Mouse (Mus musculus) neural tube, embryonic 13.5 days (tissue): ENCODE data around the gene Birc2. TPM values are rescaled to one million over a fixed set of nuclear protein-coding genes. Genes with fewer than 3 reads are reported as not detected.
A peak's percentile ranks its signal among the peaks of the same experiment; 100 is the strongest.

ENCODE experiments used
- ATAC-seq: fragments of 200-750 bp; cut with Nextera tagmentation; 2 replicates; pipeline ENCODE4 v1.8.0; 2017; ENCODE audit warnings: low read depth, mild to moderate bottlenecking, moderate TSS enrichment, moderate library complexity
- H3K27ac ChIP-seq: fragments of 300-500 bp; sonication (generic); replicated peaks from 2 replicates; pipeline ENCODE4 v1.5.1; 2015; ENCODE audit warnings: moderate library complexity, mild to moderate bottlenecking, inconsistent platforms
- H3K27me3 ChIP-seq: fragments of 300-500 bp; sonication (generic); 2 replicates; pipeline ENCODE4 v1.6.1; 2015; ENCODE audit warnings: mild to moderate bottlenecking, inconsistent platforms
- H3K36me3 ChIP-seq: fragments of 300-500 bp; sonication (generic); 2 replicates; pipeline ENCODE4 v1.6.1; 2015; ENCODE audit warnings: mild to moderate bottlenecking, inconsistent platforms
- H3K4me1 ChIP-seq: fragments of 300-500 bp; sonication (generic); replicated peaks from 2 replicates; pipeline ENCODE4 v1.6.1; 2015; ENCODE audit warnings: inconsistent platforms
- H3K4me2 ChIP-seq: fragments of 300-500 bp; sonication (generic); 2 replicates; pipeline ENCODE4 v1.6.1; 2015; ENCODE audit warnings: inconsistent platforms, mild to moderate bottlenecking, moderate library complexity
- H3K4me3 ChIP-seq: fragments of 300-500 bp; sonication (generic); 2 replicates; pipeline ENCODE4 v1.5.1; 2015; ENCODE audit warnings: mild to moderate bottlenecking, inconsistent platforms
- H3K9ac ChIP-seq: fragments of 300-500 bp; sonication (generic); 2 replicates; pipeline ENCODE4 v1.6.1; 2015; ENCODE audit warnings: moderate library complexity, mild to moderate bottlenecking, inconsistent platforms
- H3K9me3 ChIP-seq: fragments of 300-500 bp; sonication (generic); 2 replicates; pipeline ENCODE4 v1.6.1; 2016; ENCODE audit warnings: inconsistent platforms
- WGBS: fragments of 180-500 bp; shearing (Covaris S2); methylation state at CpG from one replicate; pipeline ENCODE4 v1.1.7; 2015; 5-methylcytosine and 5-hydroxymethylcytosine counted together
- microRNA-seq: library from miRNA; unstranded; fragments of <30 nt; microRNA quantifications from one replicate; pipeline ENCODE4, GENCODE M21; 2016
- polyA plus RNA-seq: library from polyadenylated mRNA; unstranded; fragments of >200 nt; fragmentation: Nextera tagmentation; extraction: Ambion mirVana; gene quantifications from 2 replicates; pipeline ENCODE4 v1.2.1, GENCODE M21; 2015

Gene Birc2
- polyA plus RNA-seq, 1 experiment from 2014 or later, result 38.6 TPM

- Histone ChIP-seq H3K9ac (no peak overlapping the region), H3K36me3 (peaks cover 7% of the 10 kb centered on the region; the same call in 1 of the 2 replicates), H3K27ac (no peak overlapping the region), H3K27me3 (no peaks in the 10 kb centered on the region), H3K4me3 (no peak overlapping the region), H3K4me2 (no peak overlapping the region), H3K9me3 (no peaks in the 10 kb centered on the region), H3K4me1 (no peaks in the 10 kb centered on the region)
- WGBS, result 100% methylated on average over 1 of the region's 1 CpGs
- ATAC-seq, result no peak
These were observed 59.2 kb downstream of the Birc2 start for GRCm38 (mm10) chr9:7777652-7778051.

DNA sequence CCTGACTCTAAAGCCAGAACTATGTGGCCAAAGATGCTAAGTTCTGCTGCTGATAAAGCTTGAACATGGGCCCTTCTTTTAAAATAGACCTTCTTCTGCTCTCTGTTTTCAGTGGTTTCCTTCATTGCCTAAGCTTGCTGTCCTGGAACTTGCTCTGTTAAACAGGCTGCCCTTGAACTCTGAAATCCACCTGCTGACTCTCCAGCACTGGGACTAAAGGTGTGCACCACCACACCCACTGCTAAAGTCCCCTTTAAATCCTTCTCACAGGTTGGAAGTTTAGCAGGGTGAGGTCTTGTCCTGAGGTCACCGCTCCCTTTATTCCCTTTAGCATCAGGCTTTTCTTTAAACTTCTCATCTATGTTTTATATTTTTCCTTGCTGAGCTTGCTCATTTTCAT lies 59.9 kb downstream of the Birc2 start:
- 100% methylated on average over 1 of the region's 1 CpGs for WGBS
- Histone ChIP-seq H3K4me1 (no peaks in the 10 kb centered on the region), H3K4me3 (no peak overlapping the region), H3K36me3 (peaks cover 7% of the 10 kb centered on the region; the same call in 1 of the 2 replicates), H3K9me3 (no peaks in the 10 kb centered on the region), H3K27ac (no peak overlapping the region), H3K4me2 (no peak overlapping the region), H3K27me3 (no peaks in the 10 kb centered on the region), H3K9ac (no peak overlapping the region)
- ATAC-seq, result no peak

DNA sequence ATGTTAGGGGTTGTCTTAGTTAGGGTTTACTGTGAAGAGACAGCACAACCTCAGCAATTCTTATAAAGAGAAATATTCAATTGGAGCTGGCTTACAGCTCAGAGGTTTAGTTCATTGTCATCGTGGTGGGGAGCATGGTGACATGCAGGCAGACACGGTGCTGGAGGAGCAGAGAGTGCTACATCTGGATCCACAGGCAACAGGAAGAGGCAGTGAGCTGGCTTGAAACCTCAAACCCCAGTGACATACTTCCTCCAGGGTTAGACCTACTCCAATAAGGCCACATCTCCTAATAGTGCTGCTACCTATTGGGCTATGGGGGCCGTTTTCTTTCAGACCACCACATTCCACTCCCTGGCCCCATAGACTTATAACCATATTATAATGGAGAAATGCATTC lies 60.9 kb downstream of the Birc2 start:
- ATAC-seq, result no peak
- Histone ChIP-seq H3K9me3 (no peaks in the 10 kb centered on the region), H3K4me2 (no peak overlapping the region), H3K9ac (no peak overlapping the region), H3K4me3 (no peak overlapping the region), H3K4me1 (no peaks in the 10 kb centered on the region), H3K27me3 (no peaks in the 10 kb centered on the region), H3K27ac (no peak overlapping the region), H3K36me3 (peaks cover 7% of the 10 kb centered on the region; the same call in 1 of the 2 replicates)
- WGBS, result 92% methylated on average over 3 of the region's 3 CpGs

- Histone ChIP-seq H3K36me3 (peaks cover 13% of the 10 kb centered on the region), H3K9me3 (no peaks in the 10 kb centered on the region), H3K27ac (no peak overlapping the region), H3K9ac (no peak overlapping the region), H3K4me1 (no peaks in the 10 kb centered on the region), H3K4me2 (no peak overlapping the region), H3K27me3 (no peaks in the 10 kb centered on the region), H3K4me3 (no peak overlapping the region)
- WGBS, result 93% methylated on average over 2 of the region's 2 CpGs
- ATAC-seq, result no peak
These were observed 61.9 kb downstream of the Birc2 start for GRCm38 (mm10) chr9:7775011-7775410.

DNA sequence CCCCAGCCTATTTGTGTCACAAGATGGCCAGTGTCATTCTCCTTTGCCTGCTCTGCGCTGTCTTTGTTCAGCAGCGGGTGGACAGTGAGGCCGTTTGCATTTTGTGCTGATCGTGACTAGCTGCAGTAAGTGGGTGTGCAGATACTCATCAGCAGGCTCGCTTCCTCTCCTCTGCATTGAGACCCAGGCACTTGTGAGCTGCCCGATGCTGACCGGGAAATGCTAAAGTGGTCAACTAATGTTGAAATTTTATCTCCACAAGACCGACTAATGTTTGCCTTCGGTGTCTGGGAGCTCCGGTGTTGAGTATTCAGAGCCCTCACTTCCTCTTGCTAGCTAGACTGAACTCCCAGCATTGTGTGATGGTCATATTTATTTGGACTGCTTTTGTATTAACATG lies 62.3 kb downstream of the Birc2 start:
- no peaks in the 10 kb centered on the region for H3K9me3 ChIP-seq
- ATAC-seq, result no peak
- no peaks in the 10 kb centered on the region for H3K27me3 ChIP-seq
- 93% methylated on average over 10 of the region's 10 CpGs for WGBS
- H3K36me3 ChIP-seq, result peaks cover 18% of the 10 kb centered on the region
- H3K4me2 ChIP-seq, result no peak overlapping the region
- no peak overlapping the region for H3K27ac ChIP-seq
- H3K4me1 ChIP-seq, result no peaks in the 10 kb centered on the region
- H3K4me3 ChIP-seq, result no peak overlapping the region
- H3K9ac ChIP-seq, result no peak overlapping the region

DNA sequence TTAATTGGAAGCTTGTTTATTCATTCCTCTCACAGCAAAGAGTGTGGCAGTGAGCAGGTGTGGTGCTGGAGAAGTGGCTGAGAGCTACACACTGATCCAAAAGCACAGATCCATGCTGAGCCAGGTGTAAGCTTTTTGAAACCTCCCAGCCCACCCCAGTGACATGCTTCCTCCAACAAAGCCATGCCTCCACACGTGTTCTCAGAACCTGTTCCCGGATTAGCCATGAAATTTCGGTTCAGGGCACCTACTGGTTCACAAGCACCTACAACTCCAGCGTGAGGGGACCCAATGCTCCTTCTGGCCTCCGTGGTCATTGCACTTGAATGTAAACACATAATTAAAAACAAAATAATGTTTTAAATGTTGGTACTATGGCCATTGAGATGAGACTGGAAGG lies 63.2 kb downstream of the Birc2 start:
- Histone ChIP-seq H3K4me2 (no peak overlapping the region), H3K9me3 (no peaks in the 10 kb centered on the region), H3K9ac (no peak overlapping the region), H3K27ac (no peak overlapping the region), H3K27me3 (no peaks in the 10 kb centered on the region), H3K36me3 (peaks cover 18% of the 10 kb centered on the region), H3K4me1 (no peaks in the 10 kb centered on the region), H3K4me3 (no peak overlapping the region)
- no peak for ATAC-seq
- WGBS, result 95% methylated on average over 5 of the region's 5 CpGs

DNA sequence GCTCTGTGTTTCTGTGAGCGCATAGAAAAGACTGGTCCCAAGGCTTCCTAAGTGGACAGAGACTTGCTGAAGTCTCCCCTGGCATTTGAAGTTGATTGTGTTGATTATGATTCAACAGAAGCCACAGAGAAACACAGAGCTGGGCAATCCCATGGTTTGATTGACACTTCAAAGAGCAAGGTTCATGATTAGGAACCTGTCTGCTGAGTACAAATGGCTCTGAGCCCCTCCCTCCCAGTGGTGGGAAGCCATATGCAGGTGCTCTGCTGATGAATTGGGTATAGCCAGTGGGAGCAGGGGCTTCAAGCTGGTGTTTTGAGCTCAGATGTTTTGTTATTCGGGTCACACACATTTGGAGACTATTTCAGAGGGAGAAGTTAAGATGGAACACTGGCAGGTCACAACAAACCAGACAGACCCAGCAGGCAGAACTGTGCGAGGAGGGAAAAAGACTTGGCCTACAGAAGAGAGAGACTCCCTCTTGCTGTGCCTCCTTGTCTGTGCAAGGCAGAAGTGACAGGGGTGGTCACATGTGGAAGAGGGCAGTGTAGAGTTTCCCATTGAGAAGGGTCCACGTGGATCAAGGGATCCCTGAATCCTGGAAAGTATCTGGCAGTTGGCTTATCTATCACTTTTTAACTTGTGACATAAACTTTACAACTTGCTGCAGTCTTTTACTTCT lies 64.0 kb downstream of the Birc2 start:
- ATAC-seq, result no peak
- Histone ChIP-seq H3K27me3 (no peaks in the 10 kb centered on the region), H3K9ac (no peak overlapping the region), H3K4me1 (peaks cover 2% of the 10 kb centered on the region), H3K4me2 (no peak overlapping the region), H3K9me3 (no peaks in the 10 kb centered on the region), H3K36me3 (peaks cover 18% of the 10 kb centered on the region), H3K27ac (no peak overlapping the region), H3K4me3 (no peak overlapping the region)
- WGBS, result 81% methylated on average over 4 of the region's 4 CpGs

- H3K27me3 ChIP-seq, result no peaks in the 10 kb centered on the region
- H3K9ac ChIP-seq, result no peak overlapping the region
- H3K27ac ChIP-seq, result no peak overlapping the region
- H3K9me3 ChIP-seq, result no peaks in the 10 kb centered on the region
- peaks cover 8% of the 10 kb centered on the region for H3K4me1 ChIP-seq
- no peak overlapping the region for H3K4me3 ChIP-seq
- H3K4me2 ChIP-seq, result no peak overlapping the region
- WGBS, result 95% methylated on average over 2 of the region's 2 CpGs
- H3K36me3 ChIP-seq, result peaks cover 18% of the 10 kb centered on the region
- no peak for ATAC-seq
These were observed 64.5 kb downstream of the Birc2 start for GRCm38 (mm10) chr9:7772361-7772760.

- peaks cover 18% of the 10 kb centered on the region for H3K36me3 ChIP-seq
- no peak for ATAC-seq
- H3K4me2 ChIP-seq, result no peak overlapping the region
- H3K4me3 ChIP-seq, result no peak overlapping the region
- H3K9me3 ChIP-seq, result no peaks in the 10 kb centered on the region
- H3K9ac ChIP-seq, result no peak overlapping the region
- no peak overlapping the region for H3K27ac ChIP-seq
- no peaks in the 10 kb centered on the region for H3K27me3 ChIP-seq
- H3K4me1 ChIP-seq, result peaks cover 24% of the 10 kb centered on the region
- 92% methylated on average over 5 of the region's 5 CpGs for WGBS
These were observed 67.4 kb downstream of the Birc2 start for GRCm38 (mm10) chr9:7769491-7769890.

GRCm38 (mm10) chr9:7769081-7769480 lies 67.8 kb downstream of the Birc2 start:
- no peaks in the 10 kb centered on the region for H3K27me3 ChIP-seq
- H3K9me3 ChIP-seq, result no peaks in the 10 kb centered on the region
- ATAC-seq, result no peak
- H3K36me3 ChIP-seq, result peaks cover 18% of the 10 kb centered on the region
- H3K9ac ChIP-seq, result no peak overlapping the region
- whole genome bisulfite sequencing, result 63% methylated on average over 4 of the region's 4 CpGs
- H3K4me3 ChIP-seq, result no peak overlapping the region
- H3K4me1 ChIP-seq, result peaks cover 27% of the 10 kb centered on the region
- H3K4me2 ChIP-seq, result no peak overlapping the region
- H3K27ac ChIP-seq, result no peak overlapping the region

Small RNA genes lying within 50 kb of the gene (microRNA-seq; reads per million reads assigned to microRNA genes)
- gene Mir5618, result 2.2 reads per million, percentile 8 among the genes with 10 or more reads in this experiment

Other genes with a start within 250 kb of the Birc2 start
- gene Mmp20, start 208.8 kb downstream of the Birc2 start, polyA plus RNA-seq, result not detected in 2 replicates
- not detected in 2 replicates for gene Mmp7, start 145.0 kb downstream of the Birc2 start, polyA plus RNA-seq
- gene Tmem123, start 73.0 kb downstream of the Birc2 start, polyA plus RNA-seq, result 30.4 and 32.2 TPM in 2 replicates
- gene Birc3, start 36.1 kb upstream of the Birc2 start, polyA plus RNA-seq, result 2.3 and 3.1 TPM in 2 replicates
- 11.5 and 12.0 TPM in 2 replicates for gene Yap1, start 167.5 kb upstream of the Birc2 start, polyA plus RNA-seq
- 14.2 and 17.3 TPM in 2 replicates for gene Cfap300, start 205.8 kb upstream of the Birc2 start, polyA plus RNA-seq